Mouse (Mus musculus): ENCODE data around the gene Megf8. TPM values are rescaled to one million over a fixed set of nuclear protein-coding genes. Genes with fewer than 3 reads are reported as not detected.

Gene Megf8
- polyA plus RNA-seq, 1 experiment from 2014 or later, result 16.4 TPM

DNA sequence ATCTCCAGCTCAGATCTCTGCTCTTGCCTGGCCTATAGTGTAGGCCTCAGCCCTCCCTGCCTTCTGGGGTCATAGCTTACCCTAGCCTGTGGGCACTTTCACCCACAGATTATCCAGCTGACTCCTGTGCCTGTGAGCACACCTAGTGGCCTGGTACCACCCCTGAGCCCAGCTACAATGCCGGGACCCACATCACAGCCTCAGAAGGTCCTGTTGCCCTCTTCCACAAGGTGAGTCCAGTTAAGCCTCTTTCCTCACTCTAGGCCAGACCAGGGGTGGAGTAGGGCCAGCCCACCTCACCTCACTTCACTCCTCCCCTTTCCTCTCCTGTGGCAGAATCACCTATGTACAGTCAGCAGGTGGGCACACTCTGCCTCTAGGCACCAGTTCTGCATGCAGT is 26.5 kb upstream of the Megf8 start:
- ATAC-seq (ENCODE audit: insufficient number of reproducible peaks, low FRiP score, low TSS enrichment, low read depth), result no peak
- Histone ChIP-seq H3K4me3 (replicated peaks) (no peak overlapping the region), H3K4me1 (peaks cover 15% of the 10 kb centered on the region), H3K9ac (no peak overlapping the region), H3K4me2 (replicated peaks) (no peak overlapping the region), H3K27ac (replicated peaks) (peak overlapping the region; percentile 12), H3K36me3 (peaks cover 99% of the 10 kb centered on the region), H3K27me3 (no peaks in the 10 kb centered on the region), H3K9me3 (replicated peaks) (no peaks in the 10 kb centered on the region)
- WGBS, result 95% methylated on average over 1 of the region's 1 CpGs

DNA sequence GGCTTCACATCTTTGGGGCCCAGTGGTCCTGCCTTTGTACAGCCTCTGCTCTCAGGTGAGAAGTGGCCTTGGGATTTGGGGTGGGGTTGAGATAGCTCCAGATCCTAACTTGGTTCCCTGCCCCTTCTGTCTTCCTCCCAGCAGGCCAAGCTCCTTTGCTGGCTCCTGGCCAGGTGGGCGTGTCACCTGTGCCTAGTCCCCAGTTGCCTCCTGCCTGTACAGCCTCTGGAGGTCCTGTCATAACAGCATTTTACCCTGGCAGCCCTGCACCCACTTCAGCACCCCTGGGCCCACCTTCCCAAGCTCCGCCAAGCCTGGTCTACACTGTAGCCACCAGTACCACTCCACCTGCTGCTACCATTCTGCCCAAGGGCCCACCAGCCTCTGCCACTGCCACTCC is 26.1 kb upstream of the Megf8 start:
- peak overlapping the region; percentile 12; the same call in 1 of the 2 replicates for H3K27ac ChIP-seq (replicated peaks)
- 69% methylated on average over 2 of the region's 2 CpGs for WGBS
- H3K27me3 ChIP-seq, result no peaks in the 10 kb centered on the region
- no peaks in the 10 kb centered on the region for H3K9me3 ChIP-seq (replicated peaks)
- no peak overlapping the region for H3K4me2 ChIP-seq (replicated peaks)
- no peak overlapping the region for H3K4me3 ChIP-seq (replicated peaks)
- no peak overlapping the region for H3K9ac ChIP-seq
- peaks cover 99% of the 10 kb centered on the region for H3K36me3 ChIP-seq
- ATAC-seq (ENCODE audit: insufficient number of reproducible peaks, low FRiP score, low TSS enrichment, low read depth), result peak; percentile 26; the same call in 1 of the 2 replicates
- H3K4me1 ChIP-seq, result peaks cover 15% of the 10 kb centered on the region

- Histone ChIP-seq H3K27ac (replicated peaks) (no peak overlapping the region), H3K4me3 (replicated peaks) (no peak overlapping the region), H3K4me2 (replicated peaks) (no peak overlapping the region), H3K27me3 (no peaks in the 10 kb centered on the region), H3K9ac (no peak overlapping the region), H3K36me3 (peaks cover 90% of the 10 kb centered on the region), H3K9me3 (replicated peaks) (no peaks in the 10 kb centered on the region), H3K4me1 (peaks cover 22% of the 10 kb centered on the region)
- no peak for ATAC-seq (ENCODE audit: insufficient number of reproducible peaks, low FRiP score, low TSS enrichment, low read depth)
- 68% methylated on average over 7 of the region's 7 CpGs for WGBS
These were observed 24.9 kb upstream of the Megf8 start for GRCm38 (mm10) chr7:25292107-25292506.

GRCm38 (mm10) chr7:25293191-25293739 is 23.7 kb upstream of the Megf8 start:
- Histone ChIP-seq H3K4me3 (replicated peaks) (no peak overlapping the region), H3K9ac (no peak overlapping the region), H3K27ac (replicated peaks) (no peak overlapping the region), H3K9me3 (replicated peaks) (no peaks in the 10 kb centered on the region), H3K27me3 (no peaks in the 10 kb centered on the region), H3K4me1 (peaks cover 26% of the 10 kb centered on the region), H3K4me2 (replicated peaks) (no peak overlapping the region), H3K36me3 (peaks cover 78% of the 10 kb centered on the region)
- no peak for ATAC-seq (ENCODE audit: insufficient number of reproducible peaks, low FRiP score, low TSS enrichment, low read depth)
- WGBS, result 72% methylated on average over 9 of the region's 10 CpGs

- H3K9me3 ChIP-seq (replicated peaks), result no peaks in the 10 kb centered on the region
- H3K4me1 ChIP-seq, result peaks cover 30% of the 10 kb centered on the region
- peaks cover 66% of the 10 kb centered on the region for H3K36me3 ChIP-seq
- ATAC-seq (ENCODE audit: insufficient number of reproducible peaks, low FRiP score, low TSS enrichment, low read depth), result no peak
- H3K9ac ChIP-seq, result no peak overlapping the region
- H3K27ac ChIP-seq (replicated peaks), result no peak overlapping the region
- H3K4me3 ChIP-seq (replicated peaks), result no peak overlapping the region
- H3K4me2 ChIP-seq (replicated peaks), result no peak overlapping the region
- no peaks in the 10 kb centered on the region for H3K27me3 ChIP-seq
- WGBS, result 83% methylated on average over 4 of the region's 4 CpGs
These were observed 22.5 kb upstream of the Megf8 start for GRCm38 (mm10) chr7:25294495-25294894.

- no peaks in the 10 kb centered on the region for H3K27me3 ChIP-seq
- H3K36me3 ChIP-seq, result peaks cover 59% of the 10 kb centered on the region
- peaks cover 30% of the 10 kb centered on the region for H3K4me1 ChIP-seq
- H3K9me3 ChIP-seq (replicated peaks), result no peaks in the 10 kb centered on the region
- no peak overlapping the region for H3K27ac ChIP-seq (replicated peaks)
- no peak overlapping the region for H3K9ac ChIP-seq
- ATAC-seq (ENCODE audit: insufficient number of reproducible peaks, low FRiP score, low TSS enrichment, low read depth), result no peak
- WGBS, result 83% methylated on average over 12 of the region's 12 CpGs
- H3K4me3 ChIP-seq (replicated peaks), result no peak overlapping the region
- H3K4me2 ChIP-seq (replicated peaks), result no peak overlapping the region
These were observed 21.8 kb upstream of the Megf8 start for GRCm38 (mm10) chr7:25294960-25295722.

DNA sequence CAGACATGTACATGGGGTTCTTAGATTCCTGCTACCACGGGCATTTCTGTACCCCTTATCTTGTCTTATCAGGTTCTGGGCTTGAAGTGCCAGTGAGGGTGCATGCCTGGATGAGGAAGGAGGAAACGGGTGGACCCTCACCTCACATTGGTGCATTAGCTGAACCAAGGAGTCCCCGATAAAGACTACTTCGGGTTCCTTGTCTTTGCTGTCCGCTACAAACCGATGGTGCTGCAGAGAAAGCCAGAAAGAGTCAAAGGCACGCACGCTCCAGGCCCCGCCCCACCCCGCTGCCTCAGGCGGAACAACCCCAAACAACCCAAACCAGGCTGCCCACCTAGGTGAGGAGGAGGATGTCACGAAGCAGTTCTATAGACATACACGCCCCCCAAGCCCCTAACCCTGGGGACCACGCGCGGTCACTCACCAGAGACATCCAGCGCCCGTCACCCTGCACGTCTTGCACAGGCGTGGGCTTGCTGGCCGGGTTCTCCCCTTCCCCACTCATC is 20.0 kb upstream of the Megf8 start:
- Histone ChIP-seq H3K4me3 (replicated peaks) (peak overlapping the region; percentile 83), H3K27me3 (no peaks in the 10 kb centered on the region), H3K9ac (peak overlapping the region; percentile 65), H3K4me1 (peaks cover 15% of the 10 kb centered on the region), H3K4me2 (replicated peaks) (peak overlapping the region; percentile 85), H3K9me3 (replicated peaks) (no peaks in the 10 kb centered on the region), H3K36me3 (peaks cover 41% of the 10 kb centered on the region), H3K27ac (replicated peaks) (peak overlapping the region; percentile 98)
- ATAC-seq (ENCODE audit: insufficient number of reproducible peaks, low FRiP score, low TSS enrichment, low read depth), result peak; percentile 20; the same call in 1 of the 2 replicates
- under 1% methylated on average over 21 of the region's 21 CpGs for WGBS

GRCm38 (mm10) chr7:25297454-25298325 is 19.3 kb upstream of the Megf8 start, which contains the start of gene Pafah1b3:
Gene Pafah1b3, minus strand, starts transcription at chr7:25297986.
- Histone ChIP-seq H3K36me3 (peaks cover 34% of the 10 kb centered on the region), H3K4me2 (replicated peaks) (peak within 1 kb of the TSS; percentile 85)
- peak; percentile 89 for ATAC-seq (ENCODE audit: insufficient number of reproducible peaks, low FRiP score, low TSS enrichment, low read depth)

DNA sequence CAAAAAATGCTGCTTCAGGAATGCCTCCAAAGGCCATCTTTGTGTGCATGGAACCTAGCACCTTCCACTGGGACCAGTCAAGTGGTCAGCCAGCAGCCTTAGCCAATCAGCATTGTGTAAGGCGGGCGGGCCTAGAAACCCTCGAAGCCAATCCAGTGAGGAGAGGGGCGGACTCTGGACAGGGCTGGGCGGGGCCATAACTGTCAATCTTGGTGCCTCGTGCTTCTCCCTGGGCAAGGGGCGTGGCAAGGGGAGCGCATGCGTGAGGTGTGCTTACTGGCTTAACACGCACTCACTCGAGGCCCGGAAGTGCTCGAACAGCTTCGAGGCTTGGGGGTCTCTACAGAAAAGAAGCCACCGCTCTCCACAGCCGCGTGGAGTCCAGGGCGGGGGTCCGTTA is 15.9 kb upstream of the Megf8 start, which contains the start of gene Prr19:
Gene Prr19 (plus strand): TSS at position 349 of the 400 bp plus-strand sequence.
- no peak within 1 kb of the TSS for H3K27ac ChIP-seq (replicated peaks)
- peaks cover 22% of the 10 kb centered on the region for H3K4me1 ChIP-seq
- H3K9ac ChIP-seq, result no peak within 1 kb of the TSS
- peaks cover 5% of the 10 kb centered on the region; the same call in 1 of the 2 replicates for H3K27me3 ChIP-seq
- H3K36me3 ChIP-seq, result 0 out of 2 replicates have a peak, but pooled peaks cover 1% of the 10 kb centered on the region
- no peak within 1 kb of the TSS for H3K4me3 ChIP-seq (replicated peaks)
- H3K9me3 ChIP-seq (replicated peaks), result no peaks in the 10 kb centered on the region
- WGBS, result 43% methylated on average over 19 of the region's 19 CpGs
- H3K4me2 ChIP-seq (replicated peaks), result no peak within 1 kb of the TSS
- no peak for ATAC-seq (ENCODE audit: insufficient number of reproducible peaks, low FRiP score, low TSS enrichment, low read depth)

More at GRCm38 (mm10) chr7:25297454-25298325, 19.3 kb upstream of the Megf8 start, which contains the start of gene Pafah1b3:
- Histone ChIP-seq H3K9ac (peak within 1 kb of the TSS; percentile 65), H3K27me3 (peaks cover under 1% of the 10 kb centered on the region; the same call in 1 of the 2 replicates), H3K9me3 (replicated peaks) (no peaks in the 10 kb centered on the region), H3K27ac (replicated peaks) (peak within 1 kb of the TSS; percentile 98), H3K4me1 (peaks cover 15% of the 10 kb centered on the region), H3K4me3 (replicated peaks) (peak within 1 kb of the TSS; percentile 83)
- under 1% methylated on average over 52 of the region's 52 CpGs for WGBS

- ATAC-seq (ENCODE audit: insufficient number of reproducible peaks, low FRiP score, low TSS enrichment, low read depth), result no peak
- H3K36me3 ChIP-seq, result no peaks in the 10 kb centered on the region
- H3K27ac ChIP-seq (replicated peaks), result no peak overlapping the region
- H3K4me2 ChIP-seq (replicated peaks), result no peak overlapping the region
- H3K4me1 ChIP-seq, result peaks cover 15% of the 10 kb centered on the region
- H3K4me3 ChIP-seq (replicated peaks), result no peak overlapping the region
- H3K9me3 ChIP-seq (replicated peaks), result no peaks in the 10 kb centered on the region
- H3K27me3 ChIP-seq, result peaks cover 22% of the 10 kb centered on the region
- 70% methylated on average over 9 of the region's 9 CpGs for WGBS
- H3K9ac ChIP-seq, result no peak overlapping the region
These were observed 13.8 kb upstream of the Megf8 start for GRCm38 (mm10) chr7:25303003-25303684.

Measured in embryonic facial prominence, embryonic 15.5 days (tissue).